Mouse (Mus musculus) heart, postnatal 25 days (tissue): ENCODE measurements around the gene Tmem206. TPM values are rescaled to one million over a fixed set of nuclear protein-coding genes. Genes with fewer than 3 reads are reported as not detected.

Source experiments
- DNase-seq: peaks from one replicate; pipeline ENCODE4 v3.0.0; 2022; ENCODE audit warnings: low spot score
- intact Hi-C: fragments of 180-260 bp; cut with DNase I; formaldehyde crosslinking; loops from one replicate; pipeline ENCODE4 v1.15.1; 2025
- total RNA-seq, 2 experiments: library from RNA; stranded (reverse); gene quantifications; 2 replicates each; pipeline ENCODE4 v1.2.3; 2021

Gene Tmem206
- total RNA-seq, 2 experiments from 2014 or later = 3.5 to 4.1 TPM

- DNase-seq = no peak
- intact Hi-C loops = no loop called here
Measured at GRCm38 (mm10) chr1:191306316-191306715, 19.4 kb upstream of the Tmem206 start.

- DNase-seq = no peak
- intact Hi-C loops = no loop called here
Measured at GRCm38 (mm10) chr1:191307766-191308455, 17.8 kb upstream of the Tmem206 start.

GRCm38 (mm10) chr1:191311296-191311898, 14.3 kb upstream of the Tmem206 start:
- intact Hi-C loops = loop anchor here (5.0 kb wide), 3 partner anchors 41 to 506 kb away; no protein-coding TSS in a partner anchor
- no peak for DNase-seq

DNA sequence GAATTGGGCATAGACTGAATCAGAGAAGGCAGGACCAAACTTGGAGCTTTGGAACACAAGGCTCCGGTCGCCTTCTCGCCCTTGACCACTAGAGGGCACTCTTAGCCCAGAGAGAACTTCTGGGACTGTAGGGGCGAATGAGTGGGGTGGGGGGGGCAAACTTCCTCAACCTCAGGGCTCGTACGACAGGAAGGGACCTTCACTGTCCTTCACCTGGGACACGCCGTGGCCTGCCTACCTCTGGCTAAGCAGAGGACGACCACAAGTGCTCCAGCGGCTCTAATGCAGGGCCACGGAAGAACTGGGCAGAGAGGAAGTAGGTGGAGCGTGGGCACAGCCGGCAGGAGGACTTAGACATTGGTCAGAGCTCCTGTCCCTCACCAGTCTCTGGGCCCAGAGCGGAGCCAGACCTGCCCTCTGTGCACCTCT, 13.2 kb upstream of the Tmem206 start:
- intact Hi-C loops = loop anchor here (1.0 to 5.0 kb wide), 4 partner anchors 40 to 505 kb away; no protein-coding TSS in a partner anchor
- DNase-seq = peak; percentile 72

DNA sequence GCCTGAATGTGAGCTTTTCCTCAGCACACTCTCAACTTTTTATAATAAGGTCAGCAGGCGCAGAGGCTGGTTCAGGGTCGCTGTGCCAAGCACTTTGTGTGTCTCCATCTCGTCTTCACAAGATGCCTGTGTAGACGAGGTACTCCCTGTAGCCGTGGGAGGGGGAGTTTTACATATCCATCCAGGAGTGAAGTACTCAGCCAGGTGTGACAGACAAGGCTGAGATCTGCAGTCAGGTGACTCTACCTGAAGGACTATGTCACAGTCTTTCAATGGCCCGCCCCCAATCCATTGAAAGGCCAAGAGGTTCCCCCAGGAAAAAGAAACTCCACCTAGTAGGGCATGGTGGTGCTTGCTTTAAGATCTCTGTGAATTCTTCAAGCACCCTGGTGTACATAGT, 12.6 kb upstream of the Tmem206 start:
- DNase-seq = no peak
- intact Hi-C loops = loop anchor here (5.0 kb wide), 3 partner anchors 39 to 504 kb away; no protein-coding TSS in a partner anchor

DNA sequence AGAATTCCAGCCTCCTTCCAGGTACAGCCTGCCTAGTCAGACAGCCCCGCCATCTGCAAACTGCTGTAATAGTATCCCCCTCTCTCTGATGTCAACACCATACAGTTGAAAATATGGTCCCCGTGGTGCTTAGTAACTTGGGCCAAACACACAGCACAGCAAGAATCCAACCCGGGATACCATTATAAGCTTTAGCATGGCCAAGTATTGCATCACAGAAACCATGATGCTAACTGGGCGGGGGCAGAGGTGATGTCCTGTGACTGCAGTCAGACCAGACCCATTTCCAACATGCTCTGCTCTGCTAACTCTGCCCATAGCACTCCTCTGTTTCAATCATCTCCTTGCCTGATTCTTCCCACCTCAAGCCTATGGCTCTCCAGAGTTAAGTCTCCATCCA, 11.8 kb upstream of the Tmem206 start:
- no peak for DNase-seq
- intact Hi-C loops = loop anchor here (5.0 kb wide), 3 partner anchors 38 to 503 kb away; no protein-coding TSS in a partner anchor

DNA sequence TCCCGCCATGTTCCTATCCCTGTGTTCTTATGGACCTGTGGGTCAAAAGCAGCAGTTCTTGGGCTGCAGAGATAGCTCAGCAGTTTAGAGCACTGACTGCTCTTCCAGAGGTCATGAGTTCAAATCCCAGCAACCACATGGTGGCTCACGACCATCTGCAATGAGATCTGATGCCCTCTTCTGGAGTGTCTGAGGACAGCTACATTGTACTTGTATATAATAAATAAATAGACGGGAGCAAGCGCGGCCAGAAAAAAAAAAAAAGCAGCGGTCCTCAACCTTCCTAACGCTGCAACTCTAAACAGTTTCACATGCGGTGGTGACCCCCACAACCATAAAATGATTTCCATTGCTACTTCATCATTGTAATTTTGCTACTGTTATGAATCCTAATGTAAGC, 8.9 kb upstream of the Tmem206 start:
- no peak for DNase-seq
- intact Hi-C loops = no loop called here

GRCm38 (mm10) chr1:191317591-191318196, 8.0 kb upstream of the Tmem206 start, which contains the start of gene Nenf:
Nenf (minus strand) TSS chr1:191318194.
- peak; percentile 72 for DNase-seq
- intact Hi-C loops = no loop called here

GRCm38 (mm10) chr1:191318686-191319085, 7.0 kb upstream of the Tmem206 start:
- intact Hi-C loops = no loop called here
- no peak for DNase-seq

GRCm38 (mm10) chr1:191323381-191323780, 2.3 kb upstream of the Tmem206 start:
- no peak for DNase-seq
- intact Hi-C loops = loop anchor here (10.0 kb wide), 1 partner anchor 391 kb away; the partner anchor contains the start of gene Lpgat1

- intact Hi-C loops = loop anchor here (10.0 kb wide), 1 partner anchor 390 kb away; the partner anchor contains the start of gene Lpgat1
- DNase-seq = no peak
Measured at GRCm38 (mm10) chr1:191324733-191325590, 750 bp upstream of the Tmem206 start.

DNA sequence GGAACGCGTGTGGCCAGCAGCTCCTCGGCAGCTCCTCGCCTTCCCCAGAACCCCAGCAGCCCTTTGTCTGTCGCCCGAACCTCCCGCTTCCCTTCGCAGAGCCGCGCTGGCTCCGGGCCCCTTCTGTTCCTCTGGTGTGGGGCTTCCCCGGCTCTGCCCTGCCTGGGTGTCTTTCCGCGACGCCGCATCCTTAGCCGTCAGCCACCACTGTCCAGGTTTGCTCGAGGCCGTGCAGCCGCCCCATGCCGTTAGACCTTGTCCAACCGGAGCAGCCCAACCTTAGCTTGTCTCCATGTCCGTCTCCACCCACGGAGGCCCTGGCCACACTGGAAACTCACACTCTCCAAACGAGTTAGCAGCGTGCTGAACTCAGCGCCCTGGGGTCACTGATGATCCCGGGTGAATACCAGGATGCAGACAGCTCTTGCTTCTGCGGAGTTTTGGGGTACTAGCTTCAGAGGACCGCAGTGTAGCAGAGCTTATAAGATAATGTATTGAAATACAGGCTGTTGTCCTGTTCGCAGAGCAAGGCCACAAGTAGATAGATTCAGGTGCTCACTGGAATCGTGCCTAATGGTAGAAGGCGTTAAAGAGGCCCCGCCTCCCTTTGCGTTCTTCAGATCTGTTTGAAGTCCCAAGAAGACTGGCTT, 646 bp downstream of the Tmem206 start:
- intact Hi-C loops = loop anchor here (10.0 kb wide), 1 partner anchor 388 kb away; the partner anchor contains the start of gene Lpgat1
- DNase-seq = no peak

- intact Hi-C loops = loop anchor here (10.0 kb wide), 1 partner anchor 388 kb away; the partner anchor contains the start of gene Lpgat1
- DNase-seq = no peak
Measured at GRCm38 (mm10) chr1:191327258-191327657, 1.5 kb downstream of the Tmem206 start.

DNA sequence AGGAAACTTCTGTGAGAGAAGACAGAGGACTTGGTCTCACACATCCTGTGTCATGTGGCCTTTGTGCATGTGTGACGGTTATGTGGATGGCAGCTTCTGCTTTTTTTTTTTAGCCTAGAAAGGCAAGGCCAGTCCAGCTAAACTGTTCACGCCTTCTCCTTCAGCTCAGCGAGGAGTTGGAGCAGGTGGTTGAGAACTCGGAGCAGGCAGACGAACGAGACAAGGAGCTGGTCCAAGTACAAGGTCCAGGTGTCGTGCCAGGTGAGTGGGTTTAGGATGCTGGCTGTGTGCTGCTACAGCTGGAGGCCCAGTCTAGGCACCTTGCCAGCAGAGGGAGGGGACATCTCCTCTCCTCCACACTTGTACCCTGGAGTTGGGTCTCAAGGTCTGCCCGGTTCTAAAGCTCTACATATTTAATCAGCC, 2.3 kb downstream of the Tmem206 start:
- DNase-seq = no peak
- intact Hi-C loops = loop anchor here (10.0 kb wide), 1 partner anchor 387 kb away; the partner anchor contains the start of gene Lpgat1

GRCm38 (mm10) chr1:191330356-191330755, 4.6 kb downstream of the Tmem206 start:
- intact Hi-C loops = no loop called here
- DNase-seq = no peak

DNA sequence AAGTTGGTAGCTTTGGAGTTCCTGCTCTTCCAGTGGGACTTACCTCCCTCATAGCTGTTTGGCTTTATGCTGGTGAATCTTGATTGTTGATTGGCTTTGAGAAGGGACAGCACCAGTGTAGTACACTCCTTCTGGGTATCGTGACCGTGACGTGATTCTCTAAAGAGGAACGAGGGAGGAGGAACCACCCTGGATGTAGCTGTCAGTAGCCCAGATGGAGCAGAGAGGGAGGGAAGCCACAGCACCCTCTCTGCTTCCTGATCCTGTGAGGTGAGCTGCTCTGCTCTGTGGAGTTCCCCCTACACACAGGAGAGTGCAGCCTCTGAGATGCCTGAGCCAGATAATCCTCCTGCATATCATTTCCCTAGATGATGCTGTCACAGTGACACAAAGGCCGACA, 8.8 kb downstream of the Tmem206 start:
- no peak for DNase-seq
- intact Hi-C loops = no loop called here

DNA sequence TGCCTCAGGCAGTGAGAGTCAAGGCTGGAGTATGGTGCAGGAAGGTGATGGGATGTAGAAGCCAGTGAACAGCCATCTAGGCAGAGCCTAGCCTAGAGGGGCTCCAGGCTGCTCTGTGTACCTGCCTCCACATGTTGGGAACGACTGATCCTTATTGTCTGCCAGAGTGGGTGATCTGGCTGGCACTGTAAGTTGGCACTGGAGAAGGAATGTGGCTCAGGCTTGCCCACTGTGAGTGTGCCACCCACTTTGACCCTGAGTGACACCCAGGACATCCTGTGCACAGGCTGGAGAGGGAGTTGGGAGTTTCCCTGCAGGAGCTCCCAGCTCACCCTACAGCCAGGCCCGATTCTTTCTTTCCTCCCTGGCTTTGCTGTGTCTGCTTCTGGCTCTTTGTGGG, 14.2 kb downstream of the Tmem206 start:
- intact Hi-C loops = no loop called here
- no peak for DNase-seq

- intact Hi-C loops = no loop called here
- DNase-seq = no peak
Measured at GRCm38 (mm10) chr1:191340530-191340929, 14.8 kb downstream of the Tmem206 start.

DNA sequence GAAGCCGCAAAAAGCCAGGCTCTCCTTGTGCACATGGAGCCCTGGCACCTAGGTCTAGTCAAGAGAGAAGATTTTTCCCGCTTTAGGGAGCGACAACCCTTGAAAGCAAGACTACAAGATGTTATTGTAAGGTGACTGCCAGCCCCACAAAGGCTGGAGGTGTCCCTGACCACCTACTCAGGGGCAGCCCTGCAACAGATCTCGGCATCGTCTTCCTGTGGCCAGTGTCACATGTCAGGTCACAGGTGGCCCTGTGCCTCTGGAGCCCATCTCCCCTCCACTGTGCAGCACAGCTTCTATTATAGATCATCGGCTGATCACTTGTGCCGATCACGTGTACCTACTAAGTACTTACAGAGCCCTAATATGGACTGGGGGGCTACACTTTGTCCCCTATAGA, 21.9 kb downstream of the Tmem206 start:
- intact Hi-C loops = no loop called here
- no peak for DNase-seq
